Mouse (Mus musculus) neural tube, embryonic 10.5 days (tissue): ENCODE results near the gene Myof.

ENCODE experiments used
- DNase-seq: peaks from one replicate; pipeline ENCODE4 v3.0.0-alpha.2; 2017; ENCODE audit warnings: low spot score; ENCODE audit errors: extremely low spot score

Gene Myof

GRCm38 (mm10) chr19:38003671-38004521 lies 39.5 kb downstream of the Myof start:
- DNase-seq: no peak

- no peak for DNase-seq
These were observed 40.6 kb downstream of the Myof start for GRCm38 (mm10) chr19:38002816-38003215.

- DNase-seq: no peak
These were observed 42.4 kb downstream of the Myof start for GRCm38 (mm10) chr19:38000990-38001389.

- DNase-seq: no peak
These were observed 43.4 kb downstream of the Myof start for GRCm38 (mm10) chr19:37999941-38000340.

- DNase-seq: no peak
These were observed 49.1 kb downstream of the Myof start for GRCm38 (mm10) chr19:37994301-37994700.

GRCm38 (mm10) chr19:37992184-37992554 lies 51.2 kb downstream of the Myof start:
- DNase-seq: no peak

GRCm38 (mm10) chr19:37991399-37992183 lies 51.8 kb downstream of the Myof start:
- DNase-seq: no peak

- no peak for DNase-seq
These were observed 53.4 kb downstream of the Myof start for GRCm38 (mm10) chr19:37989971-37990370.

- no peak for DNase-seq
These were observed 55.2 kb downstream of the Myof start for GRCm38 (mm10) chr19:37988156-37988555.

- no peak for DNase-seq
These were observed 57.6 kb downstream of the Myof start for GRCm38 (mm10) chr19:37985730-37986129.

GRCm38 (mm10) chr19:37975951-37976350 lies 67.4 kb downstream of the Myof start:
- DNase-seq: no peak

- DNase-seq: no peak
These were observed 72.8 kb downstream of the Myof start for GRCm38 (mm10) chr19:37970571-37970970.

GRCm38 (mm10) chr19:37970004-37970403 lies 73.4 kb downstream of the Myof start:
- no peak for DNase-seq

GRCm38 (mm10) chr19:37965828-37966227 lies 77.5 kb downstream of the Myof start:
- no peak for DNase-seq

- DNase-seq: no peak
These were observed 80.0 kb downstream of the Myof start for GRCm38 (mm10) chr19:37963421-37963820.

GRCm38 (mm10) chr19:37960791-37961190 lies 82.6 kb downstream of the Myof start:
- no peak for DNase-seq

- DNase-seq: no peak
These were observed 83.7 kb downstream of the Myof start for GRCm38 (mm10) chr19:37959543-37960215.

- no peak for DNase-seq
These were observed 84.3 kb downstream of the Myof start for GRCm38 (mm10) chr19:37959076-37959475.

- DNase-seq: no peak
These were observed 86.1 kb downstream of the Myof start for GRCm38 (mm10) chr19:37957256-37957655.

GRCm38 (mm10) chr19:37956006-37956405 lies 87.4 kb downstream of the Myof start:
- DNase-seq: no peak

GRCm38 (mm10) chr19:37955425-37956001 lies 87.9 kb downstream of the Myof start:
- peak; percentile 69 for DNase-seq

GRCm38 (mm10) chr19:37954772-37955171 lies 88.6 kb downstream of the Myof start:
- no peak for DNase-seq
